Mouse (Mus musculus): ENCODE data around the gene Alg11. TPM values are rescaled to one million over a fixed set of nuclear protein-coding genes. Genes with fewer than 3 reads are reported as not detected.

Gene Alg11
- polyA plus RNA-seq, 1 experiment from 2014 or later = 31.2 TPM

DNA sequence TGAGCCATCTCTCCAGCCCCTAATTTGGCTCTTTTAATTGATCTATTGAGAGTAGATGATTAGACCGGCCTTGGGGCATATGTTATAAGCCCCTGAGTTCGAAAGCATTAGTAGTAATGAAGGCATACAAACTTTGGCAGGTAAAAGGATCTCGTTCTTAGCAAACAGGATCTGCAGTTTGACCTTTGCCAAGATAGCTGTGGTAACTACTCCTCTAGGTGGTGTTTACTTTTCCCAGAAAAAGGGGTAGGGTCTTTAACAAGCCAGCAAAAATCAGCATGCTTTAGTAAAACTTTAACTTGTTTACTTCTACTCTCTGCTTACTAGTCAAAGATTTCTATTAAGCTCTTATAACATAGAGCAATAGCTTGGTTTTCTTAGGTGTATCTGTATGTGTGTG, 18.0 kb upstream of the Alg11 start:
- H3K9me3 ChIP-seq = no peaks in the 10 kb centered on the region
- 0 out of 2 replicates have a peak, but pooled peaks cover 3% of the 10 kb centered on the region for H3K27me3 ChIP-seq
- H3K27ac ChIP-seq (replicated peaks) = no peak overlapping the region
- H3K36me3 ChIP-seq = no peaks in the 10 kb centered on the region
- ATAC-seq (replicated peaks) = no peak
- no peak overlapping the region for H3K4me2 ChIP-seq (replicated peaks)
- no peak overlapping the region for H3K9ac ChIP-seq (replicated peaks)
- 81% methylated on average over 3 of the region's 3 CpGs for WGBS
- H3K4me1 ChIP-seq = no peaks in the 10 kb centered on the region
- no peak overlapping the region for H3K4me3 ChIP-seq

DNA sequence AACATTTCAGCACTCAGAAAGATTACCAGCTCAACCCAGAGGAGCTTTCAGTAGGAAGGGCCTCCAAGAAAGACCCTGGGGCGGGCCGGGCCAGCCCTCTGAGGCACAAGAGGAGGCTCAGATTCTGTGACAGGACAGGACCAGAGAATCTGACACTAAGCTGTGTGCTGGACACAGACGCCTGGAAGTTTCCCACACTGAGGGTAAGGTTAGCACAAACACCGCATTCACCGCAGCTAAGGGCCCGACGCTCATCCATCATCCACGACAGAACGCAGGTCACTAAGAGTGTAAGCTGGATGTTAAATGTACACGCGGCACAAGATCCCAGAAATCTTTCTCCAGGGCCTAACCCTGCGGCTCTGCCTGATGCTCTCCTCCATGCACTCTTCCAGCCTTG, 16.8 kb upstream of the Alg11 start:
- WGBS = 69% methylated on average over 12 of the region's 12 CpGs

DNA sequence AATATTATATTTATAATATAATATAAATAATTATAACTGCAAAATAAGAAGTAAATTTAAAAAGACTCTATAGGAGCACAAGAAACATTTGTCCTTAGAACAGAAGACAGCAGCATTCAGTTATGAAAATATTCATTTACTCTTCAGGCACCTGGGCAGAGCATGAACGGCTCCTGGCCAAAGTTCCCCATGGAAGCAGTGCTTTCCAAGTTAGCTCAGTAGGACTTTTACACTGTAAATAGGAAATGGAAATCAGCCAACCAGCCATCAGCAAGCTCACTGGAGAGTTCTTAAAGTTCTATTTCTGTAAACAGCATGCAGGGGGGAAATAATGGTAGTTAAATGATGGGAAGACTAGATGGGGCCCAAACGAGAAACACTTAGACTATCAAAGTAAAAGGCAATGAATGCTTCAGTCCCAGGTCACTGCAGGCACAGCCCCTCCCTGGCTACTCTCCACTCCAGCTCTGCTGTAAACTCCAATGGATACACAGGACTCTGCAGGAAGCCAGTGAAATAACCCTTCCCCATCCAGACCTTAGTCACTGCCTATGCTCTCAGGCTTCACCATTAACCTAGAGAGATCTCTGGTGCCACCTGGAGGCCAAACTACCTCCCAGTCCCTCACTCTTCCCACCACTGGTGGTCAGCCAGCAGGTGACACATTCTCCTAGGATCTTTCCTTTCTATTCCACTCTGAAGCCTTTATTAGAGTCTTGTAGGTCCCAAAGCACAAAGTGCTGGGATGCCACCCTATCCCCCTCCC, 12.6 kb upstream of the Alg11 start:
- Histone ChIP-seq H3K4me2 (replicated peaks) (no peak overlapping the region), H3K4me1 (no peaks in the 10 kb centered on the region), H3K9me3 (no peaks in the 10 kb centered on the region), H3K27ac (replicated peaks) (no peak overlapping the region), H3K27me3 (no peaks in the 10 kb centered on the region), H3K4me3 (no peak overlapping the region), H3K36me3 (no peaks in the 10 kb centered on the region), H3K9ac (replicated peaks) (no peak overlapping the region)
- 72% methylated on average over 2 of the region's 2 CpGs for WGBS
- ATAC-seq (replicated peaks) = peak; percentile 61; the same call in 1 of the 2 replicates

More for the DNA sequence above, 16.8 kb upstream of the Alg11 start:
- Histone ChIP-seq H3K9me3 (no peaks in the 10 kb centered on the region), H3K4me2 (replicated peaks) (no peak overlapping the region), H3K4me1 (no peaks in the 10 kb centered on the region), H3K27ac (replicated peaks) (no peak overlapping the region), H3K9ac (replicated peaks) (no peak overlapping the region), H3K27me3 (0 out of 2 replicates have a peak, but pooled peaks cover 3% of the 10 kb centered on the region), H3K36me3 (no peaks in the 10 kb centered on the region), H3K4me3 (no peak overlapping the region)
- no peak for ATAC-seq (replicated peaks)

DNA sequence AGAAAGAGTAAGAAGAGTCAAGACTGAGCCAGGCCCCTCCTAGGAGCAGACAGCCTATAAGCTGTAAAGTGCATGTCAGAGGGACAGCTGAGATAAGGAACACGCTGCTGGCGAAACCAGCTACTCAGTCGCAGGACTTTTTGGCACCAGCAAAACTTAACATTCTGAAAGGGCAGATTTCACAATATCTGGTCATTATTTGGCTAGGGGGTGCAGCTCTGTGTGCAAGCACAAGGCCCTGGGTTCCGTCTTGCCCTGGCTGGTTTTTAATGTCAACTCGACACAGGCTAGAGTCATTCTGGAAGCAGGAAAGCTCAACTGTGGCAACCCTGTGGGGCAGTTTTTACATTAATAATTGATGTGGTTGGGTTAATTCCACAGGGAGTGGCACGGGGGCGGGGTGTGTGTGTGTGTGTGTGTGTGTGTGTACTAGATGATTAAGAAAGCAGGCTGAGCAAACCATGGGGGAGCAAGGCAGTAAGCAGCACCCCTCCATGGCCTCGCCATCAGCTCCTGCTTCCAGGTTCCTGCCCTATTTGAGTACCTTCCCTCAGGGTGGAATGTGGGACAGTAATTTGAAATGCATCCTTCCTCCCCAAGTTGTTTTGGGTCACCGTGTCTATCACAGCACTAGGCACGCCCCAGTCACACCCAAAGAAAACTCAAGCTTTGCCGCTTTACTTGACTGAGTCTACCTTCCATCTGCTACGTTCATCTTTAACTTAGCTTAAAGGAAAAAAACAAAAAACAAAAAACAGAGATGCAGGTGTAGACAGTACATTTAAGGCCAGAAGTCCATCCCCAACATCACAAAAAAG, 5.6 kb upstream of the Alg11 start:
- no peak overlapping the region for H3K9ac ChIP-seq (replicated peaks)
- H3K27ac ChIP-seq (replicated peaks) = no peak overlapping the region
- peaks cover 14% of the 10 kb centered on the region; the same call in 1 of the 2 replicates for H3K27me3 ChIP-seq
- no peak overlapping the region for H3K4me3 ChIP-seq
- no peaks in the 10 kb centered on the region for H3K36me3 ChIP-seq
- H3K4me1 ChIP-seq = peaks cover 4% of the 10 kb centered on the region
- ATAC-seq (replicated peaks) = no peak
- WGBS = 92% methylated on average over 12 of the region's 12 CpGs
- no peaks in the 10 kb centered on the region for H3K9me3 ChIP-seq
- H3K4me2 ChIP-seq (replicated peaks) = no peak overlapping the region

DNA sequence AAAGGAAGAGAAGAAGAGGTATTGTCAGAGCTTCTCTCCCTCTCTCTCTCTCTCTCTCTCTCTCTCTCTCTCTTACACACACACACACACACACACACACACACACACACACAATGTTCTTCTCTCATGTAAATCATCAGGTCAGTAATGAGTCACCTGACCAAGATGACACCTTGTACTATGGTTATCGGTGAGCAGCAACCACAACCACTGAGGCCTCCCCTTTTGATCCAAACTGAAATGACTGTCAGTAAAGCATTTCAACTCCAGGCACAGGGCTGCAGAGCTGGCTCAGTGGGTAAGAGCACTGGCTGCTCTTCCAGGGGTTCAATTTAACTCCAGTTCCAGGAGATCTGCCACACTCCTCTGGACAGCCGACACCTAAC, 5.0 kb upstream of the Alg11 start:
- H3K4me3 ChIP-seq = no peak overlapping the region
- peaks cover 14% of the 10 kb centered on the region; the same call in 1 of the 2 replicates for H3K27me3 ChIP-seq
- H3K9ac ChIP-seq (replicated peaks) = no peak overlapping the region
- no peak overlapping the region for H3K27ac ChIP-seq (replicated peaks)
- WGBS = 94% methylated on average over 2 of the region's 2 CpGs
- H3K9me3 ChIP-seq = no peaks in the 10 kb centered on the region
- no peaks in the 10 kb centered on the region for H3K36me3 ChIP-seq
- peaks cover 4% of the 10 kb centered on the region for H3K4me1 ChIP-seq
- ATAC-seq (replicated peaks) = no peak
- H3K4me2 ChIP-seq (replicated peaks) = no peak overlapping the region

DNA sequence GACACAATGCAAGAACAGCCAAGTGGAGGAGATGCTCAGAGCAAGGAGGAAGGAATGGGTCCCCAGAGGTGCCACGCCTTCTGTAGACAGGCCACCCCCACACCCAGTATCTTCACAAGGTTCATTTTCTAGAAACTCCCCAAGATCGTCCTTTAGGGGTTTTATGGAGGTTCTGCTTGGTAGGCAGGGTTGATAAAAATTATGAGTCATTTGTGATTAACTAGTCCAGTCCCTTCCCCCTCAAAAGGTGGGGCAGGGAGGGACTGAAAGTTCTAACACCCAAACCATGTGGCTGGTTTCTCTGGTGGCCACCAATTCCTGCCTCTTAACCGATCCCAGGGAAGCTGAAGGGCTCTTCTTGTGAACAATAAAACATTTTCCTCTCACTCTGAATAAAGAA, 3.7 kb upstream of the Alg11 start:
- H3K27me3 ChIP-seq = peaks cover 14% of the 10 kb centered on the region; the same call in 1 of the 2 replicates
- no peak for ATAC-seq (replicated peaks)
- H3K9ac ChIP-seq (replicated peaks) = no peak overlapping the region
- WGBS = 84% methylated on average over 3 of the region's 3 CpGs
- peaks cover 10% of the 10 kb centered on the region for H3K4me1 ChIP-seq
- H3K36me3 ChIP-seq = no peaks in the 10 kb centered on the region
- no peak overlapping the region for H3K4me2 ChIP-seq (replicated peaks)
- no peak overlapping the region for H3K27ac ChIP-seq (replicated peaks)
- no peak overlapping the region for H3K4me3 ChIP-seq
- H3K9me3 ChIP-seq = no peaks in the 10 kb centered on the region

DNA sequence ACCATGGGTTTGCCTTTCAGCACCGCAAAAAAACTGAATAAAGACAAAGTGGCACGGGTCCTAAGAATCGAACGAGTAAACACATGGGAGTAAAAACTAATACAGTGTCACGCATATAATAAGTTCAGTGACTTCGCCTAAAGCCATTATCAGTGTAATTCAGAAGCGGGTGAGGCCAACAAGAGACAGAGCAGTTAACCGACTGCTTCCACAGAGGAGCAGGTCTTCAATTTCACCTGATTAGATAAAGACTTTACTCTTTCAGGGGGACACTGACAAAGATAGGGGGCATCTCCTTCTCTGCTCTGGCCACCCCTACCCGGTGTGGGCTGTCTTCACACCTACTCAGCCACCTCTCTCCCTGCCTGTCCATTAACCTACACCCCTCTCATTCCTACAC, 2.2 kb upstream of the Alg11 start:
- Histone ChIP-seq H3K36me3 (0 out of 2 replicates have a peak, but pooled peaks cover 4% of the 10 kb centered on the region), H3K4me2 (replicated peaks) (no peak overlapping the region), H3K9me3 (no peaks in the 10 kb centered on the region), H3K27me3 (peaks cover 14% of the 10 kb centered on the region; the same call in 1 of the 2 replicates), H3K9ac (replicated peaks) (no peak overlapping the region), H3K27ac (replicated peaks) (no peak overlapping the region), H3K4me1 (peaks cover 10% of the 10 kb centered on the region), H3K4me3 (no peak overlapping the region)
- 80% methylated on average over 9 of the region's 9 CpGs for WGBS
- no peak for ATAC-seq (replicated peaks)

DNA sequence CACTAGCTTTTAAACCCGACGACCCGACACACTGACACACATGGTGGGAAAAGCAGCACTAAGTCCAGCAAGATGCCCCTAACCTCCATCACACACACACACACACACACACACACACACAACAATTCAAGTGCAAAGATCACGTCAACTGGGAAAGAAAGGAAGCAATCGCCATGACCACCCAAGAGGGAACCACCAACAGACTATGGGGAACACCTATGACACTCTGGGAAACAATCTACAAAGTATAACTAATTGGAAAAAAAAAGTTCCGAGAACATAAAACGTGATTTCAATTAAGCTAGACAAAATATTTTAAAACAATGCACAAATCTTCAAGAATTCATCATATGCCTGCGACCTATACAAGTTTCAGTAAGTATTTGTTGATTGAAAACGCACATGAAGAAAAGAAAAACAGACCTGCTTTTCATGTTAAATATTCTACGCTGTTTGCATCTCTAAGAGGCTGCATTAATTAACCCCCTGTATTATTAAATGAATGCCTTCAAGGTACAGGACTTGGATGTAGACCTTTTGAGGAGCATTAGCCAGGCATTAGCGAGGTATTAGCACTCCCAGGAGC, 1.3 kb upstream of the Alg11 start:
- no peak for ATAC-seq (replicated peaks)
- Histone ChIP-seq H3K36me3 (peaks cover 8% of the 10 kb centered on the region; the same call in 1 of the 2 replicates), H3K9ac (replicated peaks) (peak overlapping the region; percentile 68), H3K9me3 (no peaks in the 10 kb centered on the region), H3K4me2 (replicated peaks) (peak overlapping the region; percentile 87), H3K27me3 (peaks cover 14% of the 10 kb centered on the region; the same call in 1 of the 2 replicates), H3K4me1 (peaks cover 10% of the 10 kb centered on the region), H3K27ac (replicated peaks) (no peak overlapping the region), H3K4me3 (peak overlapping the region; percentile 71)
- 29% methylated on average over 11 of the region's 11 CpGs for WGBS

DNA sequence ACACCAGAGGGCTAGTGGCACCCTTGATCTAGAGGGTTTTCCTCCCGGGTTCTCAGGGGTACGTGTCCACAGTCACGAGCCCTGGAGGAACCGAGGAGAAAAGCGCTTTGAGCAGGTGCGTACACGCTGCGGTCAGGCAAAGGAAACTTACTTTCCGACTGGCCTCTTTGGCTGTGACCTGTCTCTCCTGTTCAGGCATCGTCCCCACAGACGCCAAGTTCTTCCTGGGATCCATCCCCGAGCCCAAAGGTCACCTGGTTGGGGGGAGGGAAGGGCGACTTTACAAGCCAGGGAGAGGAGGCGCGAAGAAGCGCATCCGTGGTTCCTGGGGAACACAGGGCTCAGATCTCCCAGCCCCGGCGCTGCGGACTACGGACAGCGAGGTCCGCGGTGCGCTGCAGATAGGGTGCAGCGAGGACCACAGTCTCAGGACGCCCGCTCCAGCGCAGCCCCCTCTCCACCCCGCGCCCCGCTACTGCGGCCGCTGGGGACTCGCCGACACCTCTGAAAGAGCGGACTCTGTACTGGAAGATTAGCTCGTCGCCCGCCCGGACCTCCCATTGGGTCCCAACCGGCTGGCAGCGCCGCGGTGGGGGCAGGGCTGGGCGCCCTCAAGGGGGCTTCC, 588 bp upstream of the Alg11 start, which contains the start of gene Atp7b:
Atp7b (minus strand) TSS at position 485 of the 625 bp plus-strand sequence.
- Histone ChIP-seq H3K27ac (replicated peaks) (no peak within 1 kb of the TSS), H3K9me3 (no peaks in the 10 kb centered on the region), H3K27me3 (peaks cover 14% of the 10 kb centered on the region; the same call in 1 of the 2 replicates), H3K36me3 (peaks cover 13% of the 10 kb centered on the region), H3K4me1 (peaks cover 10% of the 10 kb centered on the region), H3K9ac (replicated peaks) (peak within 1 kb of the TSS; percentile 68), H3K4me3 (peak within 1 kb of the TSS; percentile 71), H3K4me2 (replicated peaks) (peak within 1 kb of the TSS; percentile 87)
- WGBS = under 1% methylated on average over 44 of the region's 46 CpGs
- peak; percentile 94 for ATAC-seq (replicated peaks)

DNA sequence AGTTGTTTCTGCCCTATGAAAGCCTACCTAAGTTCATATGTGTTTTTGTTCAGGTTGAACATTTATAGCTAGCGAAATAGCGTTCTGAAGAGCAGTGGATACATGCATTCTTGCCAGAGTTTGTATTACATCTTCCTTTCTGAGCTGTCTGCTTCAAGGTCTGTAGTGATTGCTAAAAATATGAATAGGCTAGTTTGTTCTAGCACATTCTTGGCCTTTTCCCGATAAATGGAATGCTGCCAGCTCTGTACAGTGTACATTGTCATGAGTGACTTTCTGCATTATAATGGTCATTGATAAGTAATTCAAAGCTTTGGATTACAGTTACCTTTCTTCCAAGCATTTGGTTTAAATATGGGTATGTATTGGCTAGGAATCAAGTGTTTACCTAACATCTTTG, 605 bp downstream of the Alg11 start:
- ATAC-seq (replicated peaks) = no peak

DNA sequence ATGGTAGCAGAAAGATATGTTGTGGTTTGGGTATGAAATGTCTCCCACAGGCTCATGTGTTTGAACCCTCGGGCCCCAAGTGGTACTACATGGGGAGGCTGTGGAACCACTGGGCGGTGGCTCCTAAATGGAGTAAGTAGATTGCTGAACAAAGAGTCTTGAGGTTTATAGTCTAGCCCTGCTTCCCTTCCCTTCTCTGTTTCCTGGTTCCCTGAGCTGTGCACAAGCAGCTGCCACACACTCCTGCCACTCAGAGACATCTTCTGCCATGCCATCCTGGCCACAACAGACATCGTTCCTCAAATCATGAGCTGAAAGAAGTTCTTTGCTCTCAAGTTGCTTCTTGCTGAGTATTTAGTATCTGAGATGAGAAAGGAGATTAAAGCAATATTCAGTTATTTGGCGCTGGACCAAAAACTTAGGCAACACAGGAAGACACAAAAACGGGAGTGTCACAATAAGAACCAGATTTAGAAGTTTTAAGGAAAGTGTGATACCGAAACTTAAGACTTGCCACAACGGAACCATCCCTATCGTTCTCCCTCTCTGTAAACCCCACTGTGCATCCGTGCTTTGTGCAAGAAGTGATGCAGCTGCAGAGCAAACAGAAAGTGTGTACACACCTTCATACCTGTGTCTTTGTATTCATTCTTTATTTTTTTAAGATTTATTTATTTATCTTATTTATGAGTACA, 18.9 kb downstream of the Alg11 start:
- Histone ChIP-seq H3K9ac (replicated peaks) (no peak overlapping the region), H3K36me3 (no peaks in the 10 kb centered on the region), H3K4me3 (no peak overlapping the region), H3K4me1 (no peaks in the 10 kb centered on the region), H3K9me3 (no peaks in the 10 kb centered on the region), H3K27ac (replicated peaks) (no peak overlapping the region), H3K27me3 (no peaks in the 10 kb centered on the region), H3K4me2 (replicated peaks) (no peak overlapping the region)
- no peak for ATAC-seq (replicated peaks)
- WGBS = 87% methylated on average over 9 of the region's 9 CpGs

More for the DNA sequence above, 605 bp downstream of the Alg11 start:
- Histone ChIP-seq H3K4me1 (peaks cover 10% of the 10 kb centered on the region), H3K27me3 (peaks cover 14% of the 10 kb centered on the region; the same call in 1 of the 2 replicates), H3K9me3 (no peaks in the 10 kb centered on the region), H3K27ac (replicated peaks) (no peak overlapping the region), H3K4me2 (replicated peaks) (peak overlapping the region; percentile 87), H3K9ac (replicated peaks) (peak overlapping the region; percentile 48; the same call in 1 of the 2 replicates), H3K36me3 (peaks cover 25% of the 10 kb centered on the region), H3K4me3 (peak overlapping the region; percentile 71)
- WGBS = 3% methylated on average over 3 of the region's 3 CpGs

All from forebrain, embryonic 15.5 days (tissue).